Mouse (Mus musculus) lung, embryonic 14.5 days (tissue): ENCODE measurements around the gene Fbxl7. TPM values are rescaled to one million over a fixed set of nuclear protein-coding genes. Genes with fewer than 3 reads are reported as not detected.

Experiments used
- ATAC-seq: fragments of 200-750 bp; cut with Nextera tagmentation; 2 replicates; pipeline ENCODE4 v1.8.0; 2017; ENCODE audit warnings: mild to moderate bottlenecking, moderate TSS enrichment, moderate library complexity; ENCODE audit not compliant: insufficient read depth
- DNase-seq: peaks from one replicate; pipeline ENCODE4 v3.0.0-alpha.2; 2015
- H3K27ac ChIP-seq: fragments of 300-500 bp; sonication (generic); 2 replicates; pipeline ENCODE4 v1.5.1; 2014; ENCODE audit warnings: low read depth, mild to moderate bottlenecking, moderate library complexity
- H3K27me3 ChIP-seq: fragments of 300-500 bp; sonication (generic); 2 replicates; pipeline ENCODE4 v1.6.1; 2014; ENCODE audit warnings: low read length, control low read depth; ENCODE audit not compliant: insufficient read depth
- H3K36me3 ChIP-seq: fragments of 300-500 bp; sonication (generic); 2 replicates; pipeline ENCODE4 v1.6.1; 2014; ENCODE audit warnings: control low read depth; ENCODE audit not compliant: insufficient read depth
- H3K4me1 ChIP-seq: fragments of 300-500 bp; sonication (generic); 2 replicates; pipeline ENCODE4 v1.6.1; 2014; ENCODE audit warnings: antibody characterized with exemption, control low read depth; ENCODE audit not compliant: insufficient read depth
- H3K4me2 ChIP-seq: fragments of 300-500 bp; sonication (generic); 2 replicates; pipeline ENCODE4 v1.6.1; 2014; ENCODE audit warnings: mild to moderate bottlenecking
- H3K4me3 ChIP-seq: fragments of 300-500 bp; sonication (generic); 2 replicates; pipeline ENCODE4 v1.5.1; 2014; ENCODE audit warnings: low read depth, low read length
- H3K9ac ChIP-seq: fragments of 300-500 bp; sonication (generic); 2 replicates; pipeline ENCODE4 v1.6.1; 2014
- H3K9me3 ChIP-seq: fragments of 300-500 bp; sonication (generic); 2 replicates; pipeline ENCODE4 v1.6.1; 2016; ENCODE audit warnings: low read depth, low read length, control low read depth
- CTCF ChIP-seq: IDR thresholded peaks from 2 replicates; pipeline ENCODE4 v1.5.1; 2016; ENCODE audit warnings: antibody characterized with exemption, low read depth
- WGBS: fragments of 180-500 bp; shearing (Covaris S2); extraction: QIAGEN DNeasy Blood & Tissue Kit; methylation state at CpG from one replicate; pipeline ENCODE4 v1.1.7; 2014; 5-methylcytosine and 5-hydroxymethylcytosine counted together
- polyA plus RNA-seq: library from polyadenylated mRNA; unstranded; fragments of >200 nt; fragmentation: Nextera tagmentation; extraction: Ambion mirVana; gene quantifications from 2 replicates; pipeline ENCODE4 v1.2.1, GENCODE M21; 2014

The Fbxl7 gene
- polyA plus RNA-seq, 1 experiment from 2014 or later: 23.5 TPM

DNA sequence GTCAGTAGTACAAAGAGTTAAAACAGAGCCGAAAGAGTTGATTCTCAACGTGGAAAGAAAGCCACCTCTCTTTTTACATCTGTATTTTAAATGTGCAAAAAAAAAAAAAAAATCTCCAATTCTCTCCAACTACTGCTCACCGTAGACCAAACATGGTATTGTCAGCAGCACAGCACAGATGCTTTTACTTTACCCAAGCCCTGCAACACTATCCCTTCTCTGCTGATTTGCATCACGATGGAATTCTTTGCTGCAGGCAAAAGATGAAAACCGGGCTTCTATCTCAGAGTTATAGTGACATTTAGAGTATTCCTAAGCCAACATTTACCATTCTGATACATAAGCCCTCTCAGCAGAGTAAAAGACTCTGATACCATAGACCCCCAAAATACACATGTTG lies 5.4 kb downstream of the Fbxl7 start:
- ATAC-seq (no peak), DNase-seq (no peak)
- Histone ChIP-seq H3K36me3 (no peaks in the 10 kb centered on the region), H3K27ac (no peak overlapping the region), H3K4me1 (peaks cover 14% of the 10 kb centered on the region; the same call in 1 of the 2 replicates), H3K4me2 (no peak overlapping the region), H3K4me3 (no peak overlapping the region), H3K9me3 (no peaks in the 10 kb centered on the region), H3K9ac (no peak overlapping the region), H3K27me3 (no peaks in the 10 kb centered on the region)
- 73% methylated on average over 5 of the region's 5 CpGs for WGBS
- no peak for TF ChIP-seq CTCF

DNA sequence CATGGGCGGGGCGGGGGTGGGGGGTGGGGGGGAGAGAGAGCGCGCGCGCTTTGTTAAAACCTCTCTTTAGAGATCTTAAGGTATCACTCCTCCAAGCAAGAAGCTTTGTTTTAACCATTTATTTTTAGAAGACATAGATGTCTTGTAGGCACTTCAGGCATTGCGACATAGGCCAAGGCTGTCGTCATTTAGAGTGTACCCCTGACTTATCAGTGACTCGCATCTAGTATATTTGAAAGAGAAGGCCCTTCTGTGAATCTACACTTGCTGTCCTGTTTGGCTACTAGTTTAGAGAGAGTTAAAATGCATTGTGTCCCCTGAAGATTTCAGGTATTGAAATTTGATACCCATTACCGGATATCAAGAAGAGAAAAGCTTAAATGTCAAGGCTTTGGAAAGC lies 7.2 kb downstream of the Fbxl7 start:
- Histone ChIP-seq H3K27ac (no peak overlapping the region), H3K9ac (no peak overlapping the region), H3K4me3 (no peak overlapping the region), H3K36me3 (no peaks in the 10 kb centered on the region), H3K4me1 (peaks cover 10% of the 10 kb centered on the region; the same call in 1 of the 2 replicates), H3K9me3 (no peaks in the 10 kb centered on the region), H3K27me3 (no peaks in the 10 kb centered on the region), H3K4me2 (no peak overlapping the region)
- DNase-seq (no peak), ATAC-seq (no peak)
- WGBS: 79% methylated on average over 10 of the region's 10 CpGs
- TF ChIP-seq CTCF: no peak

DNA sequence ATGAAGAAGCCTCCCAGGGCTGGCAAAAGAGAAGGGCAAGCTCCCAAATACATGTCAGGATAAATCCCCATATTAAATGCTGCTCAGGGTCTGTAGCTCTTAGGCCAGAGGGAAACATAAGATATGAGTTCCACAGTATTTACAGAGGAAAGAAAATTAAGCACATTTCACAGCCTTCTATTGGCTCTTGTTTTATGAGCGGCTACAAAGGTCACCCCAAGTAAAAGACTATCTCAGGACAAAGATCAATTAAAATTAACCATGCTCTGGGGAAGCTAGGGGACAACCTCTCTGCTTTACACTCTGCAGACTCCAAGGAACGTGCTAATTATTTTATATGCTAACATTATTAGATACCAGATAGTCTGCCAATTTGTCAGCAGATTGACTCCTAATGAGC lies 9.4 kb downstream of the Fbxl7 start:
- no peak for ATAC-seq
- WGBS: 86% methylated on average over 2 of the region's 2 CpGs
- H3K4me3 ChIP-seq: no peak overlapping the region
- no peaks in the 10 kb centered on the region for H3K4me1 ChIP-seq
- no peak overlapping the region for H3K4me2 ChIP-seq
- H3K9ac ChIP-seq: no peak overlapping the region
- DNase-seq: no peak
- H3K9me3 ChIP-seq: no peaks in the 10 kb centered on the region
- no peak for TF ChIP-seq CTCF
- no peak overlapping the region for H3K27ac ChIP-seq
- no peaks in the 10 kb centered on the region for H3K36me3 ChIP-seq
- H3K27me3 ChIP-seq: no peaks in the 10 kb centered on the region

GRCm38 (mm10) chr15:26880212-26880956 lies 15.0 kb downstream of the Fbxl7 start:
- peaks cover 8% of the 10 kb centered on the region; the same call in 1 of the 2 replicates for H3K4me1 ChIP-seq
- H3K27me3 ChIP-seq: no peaks in the 10 kb centered on the region
- H3K27ac ChIP-seq: no peak overlapping the region
- DNase-seq (no peak), ATAC-seq (no peak)
- no peaks in the 10 kb centered on the region for H3K36me3 ChIP-seq
- no peak overlapping the region for H3K9ac ChIP-seq
- TF ChIP-seq CTCF: no peak
- no peak overlapping the region for H3K4me2 ChIP-seq
- no peak overlapping the region for H3K4me3 ChIP-seq
- H3K9me3 ChIP-seq: no peaks in the 10 kb centered on the region
- 89% methylated on average over 8 of the region's 8 CpGs for WGBS

GRCm38 (mm10) chr15:26875687-26876086 lies 19.7 kb downstream of the Fbxl7 start:
- WGBS: 12% methylated on average over 4 of the region's 4 CpGs
- no peak overlapping the region for H3K4me3 ChIP-seq
- H3K4me1 ChIP-seq: peaks cover 8% of the 10 kb centered on the region; the same call in 1 of the 2 replicates
- H3K27me3 ChIP-seq: no peaks in the 10 kb centered on the region
- H3K4me2 ChIP-seq: no peak overlapping the region
- no peak for TF ChIP-seq CTCF
- ATAC-seq (peak; percentile 91), DNase-seq (peak; percentile 99)
- no peaks in the 10 kb centered on the region for H3K36me3 ChIP-seq
- H3K27ac ChIP-seq: peak overlapping the region; percentile 13
- no peaks in the 10 kb centered on the region for H3K9me3 ChIP-seq
- no peak overlapping the region for H3K9ac ChIP-seq

- Histone ChIP-seq H3K9ac (no peak overlapping the region), H3K27me3 (no peaks in the 10 kb centered on the region), H3K4me1 (peaks cover 8% of the 10 kb centered on the region; the same call in 1 of the 2 replicates), H3K27ac (no peak overlapping the region), H3K4me3 (no peak overlapping the region), H3K4me2 (no peak overlapping the region), H3K9me3 (no peaks in the 10 kb centered on the region), H3K36me3 (no peaks in the 10 kb centered on the region)
- 89% methylated on average over 1 of the region's 1 CpGs for WGBS
- TF ChIP-seq CTCF: no peak
- ATAC-seq: no peak
- no peak for DNase-seq
These were observed 23.1 kb downstream of the Fbxl7 start for GRCm38 (mm10) chr15:26872234-26872633.

DNA sequence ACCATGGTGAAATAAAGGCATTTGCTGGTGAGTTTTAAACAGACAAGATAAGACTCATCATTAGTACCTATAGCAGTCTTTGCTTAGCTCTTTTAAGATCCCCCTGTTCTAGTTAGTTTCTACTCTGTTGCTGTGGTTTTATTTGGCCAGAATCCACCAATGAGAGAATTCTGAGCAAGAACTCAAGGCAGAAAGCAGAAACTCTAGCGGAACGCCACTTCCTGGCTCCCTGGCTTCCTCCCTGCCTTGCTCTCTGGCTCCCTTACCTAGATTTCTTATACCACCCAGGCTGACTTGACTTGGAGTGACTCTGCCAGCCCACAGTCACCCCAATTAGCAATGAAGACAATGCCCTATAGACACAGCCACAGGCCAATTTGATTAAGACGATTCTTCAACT lies 26.2 kb downstream of the Fbxl7 start:
- no peaks in the 10 kb centered on the region for H3K9me3 ChIP-seq
- no peak for DNase-seq
- no peaks in the 10 kb centered on the region; the same call in 1 of the 2 replicates for H3K4me1 ChIP-seq
- H3K27ac ChIP-seq: no peak overlapping the region
- H3K36me3 ChIP-seq: no peaks in the 10 kb centered on the region
- 67% methylated on average over 3 of the region's 3 CpGs for WGBS
- TF ChIP-seq CTCF: no peak
- H3K4me2 ChIP-seq: no peak overlapping the region
- no peak overlapping the region for H3K9ac ChIP-seq
- ATAC-seq: no peak
- no peaks in the 10 kb centered on the region for H3K27me3 ChIP-seq
- no peak overlapping the region for H3K4me3 ChIP-seq
